Mouse (Mus musculus): ENCODE results near the gene Grifin. TPM values are rescaled to one million over a fixed set of nuclear protein-coding genes. Genes with fewer than 3 reads are reported as not detected.

The Grifin gene
- polyA plus RNA-seq, 1 experiment from 2014 or later: not detected

DNA sequence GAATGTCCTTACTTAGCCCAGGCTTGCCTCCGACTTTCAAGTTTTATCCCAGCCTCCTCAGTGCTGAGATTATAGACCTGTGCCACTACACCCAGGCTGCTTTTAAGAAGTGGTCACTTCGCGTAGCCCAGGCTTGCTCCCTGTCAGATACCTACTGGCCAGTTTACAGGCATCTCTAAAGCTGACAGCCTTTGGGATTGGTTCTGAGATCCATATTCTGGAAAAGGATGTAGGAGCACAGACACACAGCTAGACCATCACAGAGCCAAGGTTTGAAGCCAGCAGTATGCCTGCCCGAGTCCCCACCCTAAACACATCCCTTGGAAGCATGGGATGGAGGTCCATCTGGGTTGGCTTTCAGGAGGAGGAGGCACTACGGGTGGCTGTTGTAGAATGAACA is 2.9 kb upstream of the Grifin start:
- Histone ChIP-seq H3K27me3 (peaks cover 23% of the 10 kb centered on the region; the same call in 1 of the 2 replicates), H3K4me2 (replicated peaks) (no peak overlapping the region), H3K4me3 (no peak overlapping the region), H3K4me1 (peaks cover 32% of the 10 kb centered on the region), H3K27ac (replicated peaks) (no peak overlapping the region), H3K36me3 (no peaks in the 10 kb centered on the region), H3K9me3 (no peaks in the 10 kb centered on the region), H3K9ac (replicated peaks) (no peak overlapping the region)
- 89% methylated on average over 5 of the region's 5 CpGs for WGBS
- no peak for ATAC-seq (ENCODE audit: low FRiP score, low read depth)

DNA sequence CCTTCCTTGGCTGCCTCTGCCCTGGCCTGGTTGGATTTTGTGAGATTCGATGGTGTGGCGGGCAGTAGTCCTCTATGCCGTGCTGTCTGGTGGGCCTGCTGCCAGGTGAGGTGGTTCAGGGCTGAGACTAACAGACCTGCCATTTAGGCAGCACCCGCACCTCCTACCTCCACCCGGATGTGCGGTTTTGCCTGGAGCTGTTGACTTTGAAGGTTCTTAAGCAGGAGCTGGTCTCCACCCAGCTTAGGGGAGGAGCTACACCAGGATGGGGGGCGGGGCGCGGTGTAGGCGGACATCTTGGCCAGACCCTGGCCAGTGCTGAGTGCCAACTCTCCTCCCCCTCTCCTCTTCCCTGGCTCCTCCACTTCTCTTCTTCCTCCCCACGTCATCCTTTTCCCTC is 2.5 kb upstream of the Grifin start:
- Histone ChIP-seq H3K4me3 (no peak overlapping the region), H3K4me2 (replicated peaks) (no peak overlapping the region), H3K27me3 (peaks cover 26% of the 10 kb centered on the region; the same call in 1 of the 2 replicates), H3K27ac (replicated peaks) (no peak overlapping the region), H3K9me3 (no peaks in the 10 kb centered on the region), H3K4me1 (peaks cover 32% of the 10 kb centered on the region), H3K9ac (replicated peaks) (no peak overlapping the region), H3K36me3 (no peaks in the 10 kb centered on the region)
- 63% methylated on average over 11 of the region's 11 CpGs for WGBS
- ATAC-seq (ENCODE audit: low FRiP score, low read depth): no peak

DNA sequence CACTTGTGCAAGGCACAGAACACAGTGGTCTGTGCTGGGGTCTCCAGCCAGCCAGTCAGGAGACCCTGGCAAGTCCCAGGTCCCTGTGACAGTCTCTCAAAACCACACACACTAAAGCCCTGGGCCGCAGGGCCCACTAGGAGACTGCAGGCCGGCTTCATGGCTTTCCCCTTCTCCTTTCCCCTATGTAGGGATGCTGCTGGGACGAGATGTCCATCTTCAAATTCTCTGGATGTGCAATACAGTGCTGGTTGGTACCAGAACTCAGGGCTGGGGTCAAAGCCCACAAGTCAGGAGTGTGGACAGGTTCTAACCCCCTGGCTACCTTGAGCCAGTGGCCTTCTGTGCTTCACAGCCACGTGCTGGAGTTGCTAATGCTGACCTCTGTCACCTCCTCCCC is 1.4 kb upstream of the Grifin start:
- no peaks in the 10 kb centered on the region for H3K9me3 ChIP-seq
- 66% methylated on average over 4 of the region's 4 CpGs for WGBS
- no peak for ATAC-seq (ENCODE audit: low FRiP score, low read depth)
- no peak overlapping the region for H3K4me2 ChIP-seq (replicated peaks)
- 0 out of 2 replicates have a peak overlapping the region, but pooled peaks have one; percentile 25 for H3K27ac ChIP-seq (replicated peaks)
- H3K4me1 ChIP-seq: peaks cover 29% of the 10 kb centered on the region
- H3K9ac ChIP-seq (replicated peaks): 0 out of 2 replicates have a peak overlapping the region, but pooled peaks have one; percentile 12
- no peaks in the 10 kb centered on the region for H3K36me3 ChIP-seq
- no peak overlapping the region for H3K4me3 ChIP-seq
- H3K27me3 ChIP-seq: peaks cover 26% of the 10 kb centered on the region; the same call in 1 of the 2 replicates

DNA sequence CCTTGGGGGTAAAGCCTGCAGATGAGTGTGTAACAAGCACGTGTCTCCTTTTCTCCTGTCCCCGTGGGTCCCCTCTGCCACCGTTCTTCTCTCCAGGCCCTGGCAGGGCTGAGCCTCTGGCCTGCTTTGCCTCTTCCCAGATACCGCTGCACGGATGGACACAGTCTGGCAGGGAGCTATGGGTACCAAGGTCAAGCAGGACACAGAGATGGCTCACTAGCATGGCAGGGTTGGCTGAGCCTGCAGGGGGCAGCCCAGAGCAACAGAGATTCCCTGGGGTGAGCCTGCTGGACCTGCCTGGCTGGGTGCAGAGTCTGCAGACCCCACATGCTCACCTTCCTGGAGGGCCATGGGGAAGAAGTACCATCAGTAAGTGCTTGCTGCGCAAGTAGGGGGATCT is 985 bp upstream of the Grifin start:
- Histone ChIP-seq H3K4me3 (no peak overlapping the region), H3K36me3 (no peaks in the 10 kb centered on the region), H3K4me1 (peaks cover 29% of the 10 kb centered on the region), H3K4me2 (replicated peaks) (no peak overlapping the region), H3K9me3 (no peaks in the 10 kb centered on the region), H3K9ac (replicated peaks) (0 out of 2 replicates have a peak overlapping the region, but pooled peaks have one; percentile 12), H3K27ac (replicated peaks) (0 out of 2 replicates have a peak overlapping the region, but pooled peaks have one; percentile 25), H3K27me3 (peaks cover 26% of the 10 kb centered on the region; the same call in 1 of the 2 replicates)
- WGBS: 49% methylated on average over 6 of the region's 6 CpGs
- ATAC-seq (ENCODE audit: low FRiP score, low read depth): peak; percentile 31; the same call in 1 of the 2 replicates

DNA sequence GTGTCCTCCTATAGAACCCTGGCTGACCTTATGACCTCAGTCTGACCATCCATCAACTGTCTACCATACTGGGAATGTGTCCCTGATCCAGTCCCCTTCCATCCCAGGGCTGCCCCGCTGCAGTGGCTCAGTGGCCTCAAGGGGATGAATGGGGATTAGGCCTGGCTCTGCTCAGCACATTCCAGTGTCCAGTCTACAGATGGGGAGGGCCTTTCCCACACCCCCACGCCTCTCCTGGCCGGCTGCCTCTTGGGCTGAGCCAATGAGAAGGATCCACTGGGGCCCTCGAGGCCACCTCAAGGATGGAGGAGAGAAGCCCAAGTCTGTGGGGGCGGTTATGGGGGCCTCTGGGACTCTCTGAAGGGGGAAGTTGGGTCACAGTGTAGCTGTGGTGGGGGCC is 580 bp upstream of the Grifin start:
- Histone ChIP-seq H3K9me3 (no peaks in the 10 kb centered on the region), H3K4me3 (no peak overlapping the region), H3K4me1 (peaks cover 29% of the 10 kb centered on the region), H3K9ac (replicated peaks) (no peak overlapping the region; the same call in 1 of the 2 replicates), H3K36me3 (no peaks in the 10 kb centered on the region), H3K27me3 (peaks cover 26% of the 10 kb centered on the region; the same call in 1 of the 2 replicates), H3K27ac (replicated peaks) (0 out of 2 replicates have a peak overlapping the region, but pooled peaks have one; percentile 5), H3K4me2 (replicated peaks) (no peak overlapping the region)
- WGBS: 9% methylated on average over 5 of the region's 5 CpGs
- ATAC-seq (ENCODE audit: low FRiP score, low read depth): peak; percentile 39

DNA sequence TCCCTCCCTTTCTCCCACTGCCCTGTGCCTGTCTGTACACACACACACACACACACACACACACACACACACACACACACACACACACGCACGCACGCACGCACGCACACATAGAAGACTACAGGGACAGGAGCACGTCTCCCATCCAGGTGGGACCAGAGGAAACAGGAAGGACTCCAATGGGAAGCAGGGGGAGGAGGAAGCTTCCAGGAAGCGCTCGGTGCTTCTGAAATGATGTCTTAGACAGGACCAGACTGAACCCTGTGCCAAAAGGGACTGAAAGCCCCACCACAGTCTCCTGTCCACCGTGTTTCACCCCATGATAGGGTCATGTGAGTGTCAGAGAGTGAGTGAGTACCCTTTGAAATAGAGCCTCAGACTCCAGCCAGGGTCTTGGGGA is 2.3 kb downstream of the Grifin start:
- H3K9me3 ChIP-seq: no peaks in the 10 kb centered on the region
- H3K9ac ChIP-seq (replicated peaks): no peak overlapping the region
- 86% methylated on average over 8 of the region's 9 CpGs for WGBS
- H3K4me3 ChIP-seq: no peak overlapping the region
- no peak overlapping the region for H3K4me2 ChIP-seq (replicated peaks)
- no peak for ATAC-seq (ENCODE audit: low FRiP score, low read depth)
- H3K27me3 ChIP-seq: peaks cover 26% of the 10 kb centered on the region; the same call in 1 of the 2 replicates
- H3K27ac ChIP-seq (replicated peaks): no peak overlapping the region
- no peaks in the 10 kb centered on the region for H3K36me3 ChIP-seq
- peaks cover 22% of the 10 kb centered on the region for H3K4me1 ChIP-seq

DNA sequence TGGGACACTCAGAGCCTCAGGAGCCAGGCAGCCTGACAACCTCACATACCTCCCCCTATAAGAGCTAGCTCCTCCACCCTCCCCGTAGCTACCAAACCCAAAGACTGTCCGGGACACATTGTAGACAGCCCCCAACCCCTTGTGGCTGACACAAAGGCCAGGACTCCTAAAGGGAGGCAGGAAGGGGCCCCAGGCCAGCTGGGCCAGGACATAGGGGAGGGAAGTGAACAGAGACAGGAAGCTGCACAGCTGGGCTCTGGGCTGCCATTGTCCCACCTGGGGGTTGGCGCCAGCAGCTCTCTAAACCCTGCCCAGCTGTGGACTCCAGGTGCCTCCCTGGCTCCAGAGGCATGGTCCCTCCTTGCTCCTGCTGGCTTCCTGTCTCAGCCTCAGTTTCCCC is 8.0 kb downstream of the Grifin start:
- 62% methylated on average over 3 of the region's 3 CpGs for WGBS
- Histone ChIP-seq H3K4me1 (no peaks in the 10 kb centered on the region), H3K4me2 (replicated peaks) (no peak overlapping the region), H3K36me3 (no peaks in the 10 kb centered on the region), H3K27ac (replicated peaks) (no peak overlapping the region), H3K9me3 (no peaks in the 10 kb centered on the region), H3K9ac (replicated peaks) (no peak overlapping the region), H3K4me3 (no peak overlapping the region), H3K27me3 (no peaks in the 10 kb centered on the region)
- no peak for ATAC-seq (ENCODE audit: low FRiP score, low read depth)

DNA sequence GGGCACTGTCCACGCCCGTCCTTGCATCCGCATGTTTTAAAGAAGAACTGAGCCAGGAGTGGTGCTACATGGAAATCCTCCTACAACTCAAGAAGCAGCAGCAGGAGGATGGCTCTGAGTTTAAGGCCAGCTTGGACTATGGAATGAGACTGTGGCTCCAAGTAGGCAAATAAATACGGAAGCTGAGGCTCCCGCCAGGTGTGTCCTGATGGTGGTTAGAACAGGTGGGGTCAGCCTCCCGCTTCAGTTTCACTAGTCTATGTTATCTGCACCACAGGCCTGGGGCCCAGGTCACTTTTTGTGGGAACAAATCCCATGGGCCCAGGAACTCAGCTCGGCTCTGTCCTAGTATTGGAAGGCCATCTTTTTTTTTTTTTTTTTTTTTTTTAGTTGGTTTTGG is 11.2 kb downstream of the Grifin start:
- ATAC-seq (ENCODE audit: low FRiP score, low read depth): no peak
- H3K9me3 ChIP-seq: no peaks in the 10 kb centered on the region
- peaks cover 6% of the 10 kb centered on the region for H3K4me1 ChIP-seq
- no peak overlapping the region for H3K4me3 ChIP-seq
- no peak overlapping the region for H3K9ac ChIP-seq (replicated peaks)
- no peaks in the 10 kb centered on the region for H3K36me3 ChIP-seq
- H3K27me3 ChIP-seq: no peaks in the 10 kb centered on the region
- WGBS: 93% methylated on average over 7 of the region's 7 CpGs
- H3K4me2 ChIP-seq (replicated peaks): no peak overlapping the region
- no peak overlapping the region for H3K27ac ChIP-seq (replicated peaks)

DNA sequence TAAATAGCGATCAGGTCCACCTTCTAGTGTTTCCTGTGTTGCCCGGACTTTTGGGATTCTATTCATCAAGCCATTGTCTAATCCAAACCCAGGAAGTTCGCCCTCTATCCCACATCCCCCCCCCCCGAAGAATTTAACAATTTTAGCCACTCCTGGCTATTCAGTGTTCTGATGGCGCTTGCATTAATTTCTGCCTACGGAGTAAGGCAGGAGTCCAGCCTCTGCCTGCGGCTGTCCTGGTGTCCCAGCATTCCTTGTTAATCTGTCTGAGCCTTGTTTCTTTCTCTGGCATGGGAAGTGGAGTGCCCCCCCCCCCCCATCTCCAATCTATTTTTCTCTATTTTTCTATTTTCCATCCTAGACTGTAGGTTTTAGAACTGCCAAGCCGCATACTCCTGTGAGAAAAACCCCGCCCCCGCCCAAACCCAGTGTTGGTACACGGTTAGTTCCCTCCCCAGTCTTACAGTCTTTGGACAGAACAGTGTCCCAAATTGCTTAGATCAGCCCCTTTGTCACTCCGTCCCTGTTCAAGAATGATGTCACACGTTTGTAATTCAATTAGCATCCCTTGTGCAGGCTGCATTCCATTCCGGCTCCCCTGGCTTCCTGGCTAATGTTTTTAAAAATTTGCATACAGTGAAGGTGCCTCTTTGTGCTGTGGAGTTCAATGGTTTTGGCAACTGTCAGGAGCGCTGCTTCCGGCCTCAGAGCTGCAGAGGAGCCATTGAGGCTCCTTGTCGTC is 15.4 kb downstream of the Grifin start:
- Histone ChIP-seq H3K9ac (replicated peaks) (no peak overlapping the region; the same call in 1 of the 2 replicates), H3K4me3 (no peak overlapping the region), H3K4me1 (peaks cover 6% of the 10 kb centered on the region), H3K27ac (replicated peaks) (peak overlapping the region; percentile 81), H3K4me2 (replicated peaks) (peak overlapping the region; percentile 36), H3K36me3 (0 out of 2 replicates have a peak, but pooled peaks cover 3% of the 10 kb centered on the region), H3K27me3 (peaks cover 5% of the 10 kb centered on the region; the same call in 1 of the 2 replicates), H3K9me3 (no peaks in the 10 kb centered on the region)
- WGBS: 16% methylated on average over 17 of the region's 17 CpGs
- ATAC-seq (ENCODE audit: low FRiP score, low read depth): peak; percentile 92

DNA sequence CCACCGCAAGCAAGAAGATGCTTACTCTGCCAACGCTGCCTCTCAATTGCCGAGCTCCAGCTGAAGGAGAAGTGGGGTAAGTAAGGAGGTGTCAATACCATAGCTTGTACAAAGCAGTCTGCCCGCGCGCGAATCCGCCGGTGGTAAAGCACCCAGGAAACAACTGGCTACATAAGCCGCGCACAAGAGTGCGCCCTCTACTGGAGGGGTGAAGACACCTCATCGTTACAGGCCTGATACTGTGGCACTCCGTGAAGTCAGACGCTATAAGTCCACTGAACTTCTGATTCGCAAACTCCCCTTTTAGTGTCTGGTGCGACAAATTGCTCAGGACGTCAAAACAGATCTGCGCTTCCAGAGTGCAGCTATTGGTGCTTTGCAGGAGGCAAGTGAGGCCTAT is 18.5 kb downstream of the Grifin start:
- Histone ChIP-seq H3K4me2 (replicated peaks) (no peak overlapping the region), H3K9ac (replicated peaks) (no peak overlapping the region), H3K9me3 (no peaks in the 10 kb centered on the region), H3K4me1 (peaks cover 10% of the 10 kb centered on the region), H3K36me3 (0 out of 2 replicates have a peak, but pooled peaks cover 3% of the 10 kb centered on the region), H3K27me3 (peaks cover 5% of the 10 kb centered on the region; the same call in 1 of the 2 replicates), H3K4me3 (no peak overlapping the region), H3K27ac (replicated peaks) (no peak overlapping the region)
- WGBS: 88% methylated on average over 19 of the region's 19 CpGs
- ATAC-seq (ENCODE audit: low FRiP score, low read depth): no peak

DNA sequence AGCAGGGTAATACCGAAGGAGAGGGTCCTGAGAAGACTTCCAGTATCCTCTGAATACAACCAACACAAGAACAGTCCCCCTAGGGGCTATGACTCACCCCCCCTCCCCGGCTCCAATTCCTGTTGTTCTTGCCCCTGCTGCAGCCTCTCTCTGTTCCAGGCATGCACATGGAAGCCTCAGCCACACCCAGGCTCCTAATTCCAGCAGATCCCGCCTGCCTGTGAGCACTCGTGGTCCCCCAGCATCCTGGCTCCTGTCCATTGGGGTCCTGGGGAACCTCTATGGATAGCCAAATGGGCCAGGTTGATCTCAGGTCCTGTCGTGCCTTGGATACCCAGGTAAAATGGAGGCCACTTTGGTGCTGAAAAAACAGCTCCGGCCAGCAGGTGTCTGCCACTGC is 19.2 kb downstream of the Grifin start:
- 0 out of 2 replicates have a peak, but pooled peaks cover 3% of the 10 kb centered on the region for H3K36me3 ChIP-seq
- H3K27me3 ChIP-seq: peaks cover 5% of the 10 kb centered on the region; the same call in 1 of the 2 replicates
- no peaks in the 10 kb centered on the region for H3K9me3 ChIP-seq
- H3K4me1 ChIP-seq: peaks cover 10% of the 10 kb centered on the region
- H3K4me3 ChIP-seq: no peak overlapping the region
- no peak overlapping the region for H3K9ac ChIP-seq (replicated peaks)
- no peak overlapping the region for H3K27ac ChIP-seq (replicated peaks)
- ATAC-seq (ENCODE audit: low FRiP score, low read depth): no peak
- 65% methylated on average over 6 of the region's 6 CpGs for WGBS
- no peak overlapping the region for H3K4me2 ChIP-seq (replicated peaks)

DNA sequence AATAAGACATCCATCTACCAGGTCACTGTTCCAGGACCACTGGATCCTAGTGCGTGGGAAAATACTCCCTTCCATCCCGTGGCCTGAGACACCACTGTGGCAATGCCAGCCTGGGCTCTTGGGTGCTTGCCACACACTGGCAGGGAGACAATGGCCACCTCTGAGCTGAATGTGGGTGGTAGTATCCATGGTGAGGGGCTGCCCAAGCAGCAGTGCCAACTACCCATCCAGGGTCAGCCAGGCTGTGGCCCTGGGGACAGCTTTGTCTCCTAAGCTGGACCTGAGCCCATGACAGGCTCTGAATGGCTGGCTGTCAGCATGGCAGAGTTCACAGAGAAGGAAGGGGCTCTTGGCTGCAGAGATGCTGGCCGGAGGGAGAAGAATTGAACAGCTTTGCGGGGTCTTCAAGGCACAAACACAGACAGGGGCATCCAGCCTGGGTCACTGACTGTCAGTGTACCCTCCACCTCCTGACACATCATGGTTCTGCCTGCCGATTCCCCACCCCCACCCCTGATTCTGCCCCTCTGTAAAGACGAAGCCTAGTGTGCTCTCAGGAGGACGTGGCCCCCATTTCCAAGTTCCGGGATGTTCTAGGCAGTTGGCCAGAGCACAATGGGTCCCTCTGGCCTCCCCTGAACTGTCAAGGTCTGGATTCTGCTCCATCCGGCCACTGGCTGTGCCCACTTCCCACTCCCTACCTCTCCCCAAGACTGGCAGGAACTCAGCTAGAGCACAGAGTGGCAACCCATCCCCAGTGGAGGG is 21.9 kb downstream of the Grifin start:
- H3K4me3 ChIP-seq: no peak overlapping the region
- WGBS: 70% methylated on average over 9 of the region's 9 CpGs
- H3K36me3 ChIP-seq: no peaks in the 10 kb centered on the region
- H3K4me2 ChIP-seq (replicated peaks): no peak overlapping the region
- no peak overlapping the region; the same call in 1 of the 2 replicates for H3K9ac ChIP-seq (replicated peaks)
- peaks cover 5% of the 10 kb centered on the region; the same call in 1 of the 2 replicates for H3K27me3 ChIP-seq
- peaks cover 8% of the 10 kb centered on the region; the same call in 1 of the 2 replicates for H3K4me1 ChIP-seq
- no peaks in the 10 kb centered on the region for H3K9me3 ChIP-seq
- H3K27ac ChIP-seq (replicated peaks): no peak overlapping the region
- no peak for ATAC-seq (ENCODE audit: low FRiP score, low read depth)
